Mouse (Mus musculus): ENCODE measurements around the gene Usp38. TPM values are rescaled to one million over a fixed set of nuclear protein-coding genes. Genes with fewer than 3 reads are reported as not detected.

The Usp38 gene
- total RNA-seq (2023), result 86.1 to 89.1 TPM (median 87.7 TPM) in 4 replicates

DNA sequence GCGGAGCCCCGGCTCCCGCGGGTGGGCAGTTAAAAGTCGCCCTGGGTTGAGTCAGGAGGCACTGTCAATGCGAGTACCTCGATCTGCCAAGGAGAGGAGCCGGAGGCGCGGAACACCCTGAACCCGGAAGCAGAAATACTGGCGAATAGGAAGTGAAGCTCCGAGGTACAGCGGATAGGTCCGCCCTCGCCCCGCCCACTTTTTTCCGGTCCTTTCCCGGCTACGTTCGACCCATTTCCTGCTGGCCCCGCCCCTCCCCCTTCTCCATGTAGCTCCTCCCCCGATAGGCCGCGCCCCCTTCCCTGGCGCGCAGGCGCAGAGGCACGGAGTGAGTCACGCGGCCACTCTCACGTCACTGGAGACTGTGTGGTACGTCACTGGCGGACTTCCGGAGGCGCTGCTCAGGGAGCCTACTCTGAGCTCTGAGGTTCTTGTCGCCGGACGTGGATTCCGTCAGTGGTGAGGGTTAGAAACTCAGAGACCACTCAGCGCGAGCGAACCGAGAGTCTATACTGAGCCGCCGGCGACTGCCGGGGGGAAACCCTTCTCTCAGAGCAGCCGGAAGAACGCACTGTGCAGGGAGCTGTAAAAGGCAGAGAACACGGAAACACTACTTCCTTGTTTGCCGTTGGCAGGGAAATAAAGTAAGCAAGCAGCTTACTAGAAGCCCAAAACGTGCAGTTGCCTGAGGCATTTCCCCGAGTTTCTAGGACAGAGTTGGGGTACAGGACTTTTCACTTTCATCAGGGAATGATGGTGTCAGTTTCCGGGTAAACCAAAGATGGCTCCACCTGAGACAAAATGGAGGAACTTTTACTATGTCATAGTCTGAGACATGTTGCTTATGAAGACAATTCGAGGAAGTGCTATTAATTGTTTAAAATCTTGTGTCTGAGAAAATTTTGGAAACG lies at the start of gene Usp38:
Usp38 (minus strand) TSS at position 140 of the 911 bp plus-strand sequence.

Other genes with a start within 250 kb of the Usp38 start
- gene Gab1, start 134.4 kb downstream of the Usp38 start, total RNA-seq (2023), result 0.28 to 1.5 TPM (median 0.64 TPM) in 4 replicates

All from B cell, adult 62 days (primary cell).